Mouse (Mus musculus): ENCODE results near the gene Foxa1. TPM values are rescaled to one million over a fixed set of nuclear protein-coding genes. Genes with fewer than 3 reads are reported as not detected.

The Foxa1 gene
- total RNA-seq, 2 experiments from 2014 or later, result not detected

Other genes starting within 250 kb of the Foxa1 start
- not detected for gene Ttc6, start 17.2 kb upstream of the Foxa1 start, total RNA-seq (2021)

All from gastrocnemius, postnatal 10 days (tissue).